Mouse (Mus musculus): ENCODE results near the gene Smim1. TPM values are rescaled to one million over a fixed set of nuclear protein-coding genes. Genes with fewer than 3 reads are reported as not detected.

Smim1 gene
- polyA plus RNA-seq, 1 experiment from 2014 or later = 326 TPM

DNA sequence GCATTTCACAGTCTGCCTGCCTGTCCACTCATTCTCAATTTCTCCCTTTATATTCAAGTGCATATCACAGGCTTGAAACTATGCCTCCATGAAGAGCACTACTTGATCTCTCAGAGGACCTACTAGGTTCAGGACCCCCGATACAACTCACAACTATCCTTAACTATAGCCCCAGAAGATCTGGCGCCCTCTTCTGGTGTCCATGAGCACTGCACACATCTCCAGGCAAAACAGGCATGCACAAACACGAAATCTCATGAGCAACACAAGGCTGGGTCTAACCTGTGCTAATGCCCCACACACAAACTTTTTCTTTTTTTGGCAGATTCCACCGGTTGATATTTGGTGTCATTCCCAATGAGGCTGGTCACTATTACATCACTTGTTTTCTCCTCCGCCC is 19.8 kb upstream of the Smim1 start:
- no peaks in the 10 kb centered on the region for H3K9me3 ChIP-seq (replicated peaks)
- no peaks in the 10 kb centered on the region for H3K4me1 ChIP-seq (replicated peaks)
- ATAC-seq (ENCODE audit: insufficient read depth) = no peak
- H3K4me3 ChIP-seq (replicated peaks) = no peak overlapping the region
- no peaks in the 10 kb centered on the region for H3K36me3 ChIP-seq (replicated peaks)
- H3K4me2 ChIP-seq = no peak overlapping the region
- WGBS (ENCODE audit: insufficient replicate concordance) = 53% methylated on average over 5 of the region's 5 CpGs
- H3K9ac ChIP-seq = no peak overlapping the region
- H3K27ac ChIP-seq (replicated peaks) = no peak overlapping the region
- peaks cover 7% of the 10 kb centered on the region; the same call in 1 of the 2 replicates for H3K27me3 ChIP-seq

DNA sequence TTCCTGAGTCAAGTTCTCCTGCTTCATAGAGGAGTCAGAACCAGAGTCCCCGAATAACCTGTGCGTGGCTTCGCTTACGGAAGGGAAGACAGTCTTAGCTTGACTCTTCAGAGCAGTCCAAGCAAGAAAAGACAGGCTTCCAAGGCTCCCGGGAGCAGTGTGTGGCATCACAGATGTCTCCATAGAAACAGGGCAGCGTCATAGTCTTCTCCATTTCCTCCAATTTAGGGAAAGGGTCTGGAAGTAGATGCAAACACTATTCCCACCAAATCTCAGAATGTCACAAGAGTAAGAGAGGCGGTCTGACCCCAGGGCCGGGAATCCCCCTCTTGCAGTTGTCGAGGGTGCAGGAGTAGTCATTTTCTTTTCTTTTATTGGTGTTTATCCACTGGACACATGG is 16.5 kb upstream of the Smim1 start, which contains the start of gene Ccdc27:
Gene Ccdc27 (minus strand): TSS at position 101 of the 400 bp plus-strand sequence.
- ATAC-seq (ENCODE audit: insufficient read depth) = no peak

DNA sequence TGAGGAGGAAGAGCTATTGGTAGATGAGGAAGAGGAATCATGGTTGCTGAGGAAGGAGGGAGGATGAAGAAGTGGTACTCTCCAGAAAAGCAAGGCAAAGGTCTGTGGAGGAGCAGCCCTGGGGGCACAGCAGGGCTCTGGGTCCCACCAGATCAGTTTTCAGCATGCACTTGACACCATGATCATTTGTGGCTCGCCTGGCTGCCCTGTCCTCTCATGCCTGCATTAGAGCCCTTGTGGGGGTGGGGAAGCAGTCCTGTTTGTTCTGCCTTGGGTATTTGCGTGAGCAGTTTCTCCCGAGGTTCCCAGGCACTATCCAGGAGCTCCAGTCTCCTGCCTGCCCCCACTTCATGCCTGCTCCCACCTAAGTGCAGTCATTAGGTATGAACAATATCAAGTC is 11.1 kb upstream of the Smim1 start:
- Histone ChIP-seq H3K9ac (no peak overlapping the region), H3K4me1 (replicated peaks) (peaks cover 16% of the 10 kb centered on the region), H3K36me3 (replicated peaks) (no peaks in the 10 kb centered on the region), H3K27ac (replicated peaks) (no peak overlapping the region), H3K4me2 (no peak overlapping the region), H3K27me3 (peaks cover 12% of the 10 kb centered on the region; the same call in 1 of the 2 replicates), H3K4me3 (replicated peaks) (no peak overlapping the region), H3K9me3 (replicated peaks) (no peaks in the 10 kb centered on the region)
- 32% methylated on average over 3 of the region's 3 CpGs for WGBS (ENCODE audit: insufficient replicate concordance)
- ATAC-seq (ENCODE audit: insufficient read depth) = no peak

More for the DNA sequence above, 16.5 kb upstream of the Smim1 start, which contains the start of gene Ccdc27:
- Histone ChIP-seq H3K27me3 (peaks cover 7% of the 10 kb centered on the region; the same call in 1 of the 2 replicates), H3K9me3 (replicated peaks) (no peaks in the 10 kb centered on the region), H3K4me3 (replicated peaks) (no peak within 1 kb of the TSS), H3K4me1 (replicated peaks) (no peaks in the 10 kb centered on the region), H3K9ac (no peak within 1 kb of the TSS), H3K4me2 (no peak within 1 kb of the TSS), H3K36me3 (replicated peaks) (no peaks in the 10 kb centered on the region), H3K27ac (replicated peaks) (no peak within 1 kb of the TSS)
- 80% methylated on average over 9 of the region's 9 CpGs for WGBS (ENCODE audit: insufficient replicate concordance)

DNA sequence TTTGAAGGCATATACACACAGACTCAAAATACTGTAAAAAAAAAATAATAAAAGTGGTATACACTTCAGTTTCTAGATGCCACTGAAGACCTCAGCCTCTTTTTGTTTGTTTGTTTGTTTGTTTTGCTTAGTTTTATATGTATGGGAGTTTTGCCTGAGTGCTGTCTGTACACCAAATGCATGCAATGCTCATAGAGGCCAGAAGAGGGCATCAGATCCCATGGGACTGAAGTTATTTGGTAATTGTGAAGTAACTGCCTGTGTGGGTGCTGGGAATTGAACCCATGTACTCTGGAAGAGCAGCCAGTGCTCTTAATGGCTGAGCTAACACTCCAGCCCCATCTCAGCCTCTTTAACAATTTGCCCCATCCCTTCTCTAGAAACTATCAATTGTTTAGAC is 2.6 kb upstream of the Smim1 start:
- Histone ChIP-seq H3K4me3 (replicated peaks) (no peak overlapping the region), H3K27ac (replicated peaks) (no peak overlapping the region), H3K9ac (no peak overlapping the region), H3K4me1 (replicated peaks) (peaks cover 61% of the 10 kb centered on the region), H3K4me2 (no peak overlapping the region), H3K9me3 (replicated peaks) (no peaks in the 10 kb centered on the region), H3K27me3 (no peaks in the 10 kb centered on the region), H3K36me3 (replicated peaks) (0 out of 2 replicates have a peak, but pooled peaks cover 6% of the 10 kb centered on the region)
- ATAC-seq (ENCODE audit: insufficient read depth) = no peak

DNA sequence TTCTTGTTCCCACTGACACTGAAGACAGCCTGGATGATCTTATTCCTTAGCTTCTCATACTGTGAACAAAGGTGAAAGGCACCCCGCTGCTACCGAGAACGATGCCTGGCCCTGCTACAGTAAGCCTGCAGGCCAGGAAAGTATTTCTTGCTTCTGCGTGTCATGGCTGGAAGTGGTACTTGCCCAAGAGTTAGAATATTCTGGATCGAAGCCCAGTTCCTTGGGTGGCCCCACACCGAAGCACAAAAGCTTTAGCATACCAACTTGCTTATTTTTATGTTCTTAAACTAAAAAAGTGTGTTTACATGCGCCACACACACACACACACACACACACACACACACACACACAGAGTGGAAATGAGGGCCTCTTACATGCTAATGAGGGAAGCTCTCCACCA is 2.0 kb upstream of the Smim1 start:
- no peak for ATAC-seq (ENCODE audit: insufficient read depth)
- Histone ChIP-seq H3K4me2 (peak overlapping the region; percentile 93), H3K27me3 (no peaks in the 10 kb centered on the region), H3K36me3 (replicated peaks) (peaks cover 11% of the 10 kb centered on the region), H3K4me1 (replicated peaks) (peaks cover 61% of the 10 kb centered on the region), H3K9me3 (replicated peaks) (no peaks in the 10 kb centered on the region), H3K27ac (replicated peaks) (0 out of 2 replicates have a peak overlapping the region, but pooled peaks have one; percentile 94), H3K9ac (no peak overlapping the region), H3K4me3 (replicated peaks) (peak overlapping the region; percentile 84; the same call in 1 of the 2 replicates)
- 84% methylated on average over 7 of the region's 7 CpGs for WGBS (ENCODE audit: insufficient replicate concordance)

DNA sequence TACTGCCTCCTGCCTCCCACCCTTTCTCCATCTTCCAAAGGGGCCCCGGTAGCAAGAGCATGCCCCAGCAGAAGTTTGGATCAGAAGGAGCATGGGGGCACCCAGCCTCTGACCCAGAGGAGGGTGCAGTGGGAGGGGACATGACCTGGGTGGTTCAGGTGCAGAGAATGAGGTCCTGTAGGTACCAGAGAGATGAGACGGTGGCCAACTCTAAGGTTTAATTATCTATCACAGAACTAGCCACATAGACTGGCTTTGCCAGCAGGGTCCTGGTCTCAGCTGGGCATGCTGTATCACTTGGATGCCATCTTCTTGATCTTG is 371 bp upstream of the Smim1 start:
- H3K36me3 ChIP-seq (replicated peaks) = peaks cover 22% of the 10 kb centered on the region
- H3K4me3 ChIP-seq (replicated peaks) = peak overlapping the region; percentile 84
- peak overlapping the region; percentile 94 for H3K27ac ChIP-seq (replicated peaks)
- no peaks in the 10 kb centered on the region for H3K9me3 ChIP-seq (replicated peaks)
- H3K4me2 ChIP-seq = peak overlapping the region; percentile 93
- no peak for ATAC-seq (ENCODE audit: insufficient read depth)
- H3K27me3 ChIP-seq = no peaks in the 10 kb centered on the region
- H3K9ac ChIP-seq = peak overlapping the region; percentile 92
- peaks cover 70% of the 10 kb centered on the region for H3K4me1 ChIP-seq (replicated peaks)
- 13% methylated on average over 2 of the region's 2 CpGs for WGBS (ENCODE audit: insufficient replicate concordance)

DNA sequence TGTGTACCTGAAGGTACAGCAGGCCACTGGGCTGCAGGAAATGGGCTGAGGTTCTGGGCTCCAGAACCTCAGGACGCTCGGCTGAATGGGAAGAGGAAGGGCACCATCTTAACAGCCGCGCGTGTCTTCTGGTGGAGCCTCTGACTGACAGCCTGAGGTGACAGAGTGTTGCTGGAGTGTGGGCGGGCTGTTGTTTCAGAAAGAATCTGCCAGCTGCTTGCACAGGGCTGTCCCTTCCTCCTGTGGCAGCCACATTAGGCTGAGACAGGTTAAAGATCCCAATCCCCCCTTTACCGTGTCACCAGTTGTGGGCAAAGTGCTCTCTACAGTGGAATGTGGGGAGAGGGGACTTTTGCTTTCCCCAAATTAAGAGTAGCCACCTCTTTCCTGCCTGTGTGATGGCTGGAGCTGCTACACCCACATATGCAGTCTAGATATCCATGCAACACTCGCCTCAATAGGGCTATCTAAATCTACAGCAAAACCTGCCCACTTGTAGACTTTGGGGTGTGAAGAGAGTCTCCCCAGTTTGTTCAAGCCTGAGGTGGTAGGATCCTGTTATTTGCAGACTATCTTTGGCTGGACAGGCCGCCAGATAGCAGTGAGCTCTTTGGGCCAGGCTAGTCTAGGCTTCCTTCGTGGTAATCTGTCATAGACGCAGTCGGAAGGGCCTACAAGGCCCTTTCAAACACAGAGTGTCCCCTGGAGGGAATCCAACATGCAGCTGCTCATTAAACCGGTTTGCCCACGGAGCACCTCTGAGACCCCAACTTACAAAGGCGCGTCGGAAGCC is 1.1 kb downstream of the Smim1 start:
- H3K4me2 ChIP-seq = peak overlapping the region; percentile 93
- 8% methylated on average over 17 of the region's 17 CpGs for WGBS (ENCODE audit: insufficient replicate concordance)
- peak overlapping the region; percentile 92 for H3K9ac ChIP-seq
- peak overlapping the region; percentile 94 for H3K27ac ChIP-seq (replicated peaks)
- no peaks in the 10 kb centered on the region for H3K9me3 ChIP-seq (replicated peaks)
- H3K27me3 ChIP-seq = no peaks in the 10 kb centered on the region
- no peak for ATAC-seq (ENCODE audit: insufficient read depth)
- H3K36me3 ChIP-seq (replicated peaks) = peaks cover 37% of the 10 kb centered on the region
- peaks cover 82% of the 10 kb centered on the region for H3K4me1 ChIP-seq (replicated peaks)
- peak overlapping the region; percentile 84 for H3K4me3 ChIP-seq (replicated peaks)

DNA sequence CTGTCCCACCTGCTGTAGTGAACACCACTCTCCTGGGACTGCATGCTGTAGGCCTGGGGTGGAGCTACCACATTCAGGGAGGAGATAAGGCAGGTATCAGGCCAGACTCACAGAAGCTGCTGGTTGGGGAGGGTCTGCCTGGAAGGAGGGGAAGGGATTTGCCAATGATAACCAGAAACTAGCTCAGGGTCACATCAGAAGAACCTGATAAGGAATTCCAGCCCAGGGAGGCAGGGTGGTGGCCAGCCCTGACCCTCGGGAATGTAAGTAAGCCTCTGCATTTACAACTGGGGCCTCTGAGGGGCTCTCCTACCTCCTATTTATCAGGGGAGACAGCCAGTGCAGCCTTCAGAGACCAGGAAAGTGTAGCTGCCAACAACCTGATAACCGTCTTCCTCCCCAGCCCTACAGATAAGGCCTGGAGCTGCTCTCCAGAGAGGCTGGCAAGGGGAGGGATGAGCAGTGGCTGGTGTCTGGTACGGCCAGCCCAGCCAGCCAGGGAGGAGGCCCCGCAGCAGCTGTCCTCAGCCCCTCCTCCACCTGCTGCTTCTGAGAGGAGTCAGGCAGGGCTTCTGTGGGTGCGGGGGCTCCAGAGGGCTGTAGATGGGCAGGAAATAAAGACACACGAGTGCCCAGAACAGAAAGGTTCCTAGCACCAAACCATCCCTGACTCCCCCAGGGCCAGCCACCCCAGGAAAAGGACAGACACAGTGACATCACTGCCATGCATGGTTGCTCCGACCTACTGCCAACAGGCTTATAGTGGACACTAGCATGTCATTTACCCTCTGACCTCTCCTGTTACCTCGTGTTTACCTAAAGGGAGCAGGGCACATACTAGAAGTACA is 2.1 kb downstream of the Smim1 start:
- Histone ChIP-seq H3K4me1 (replicated peaks) (peaks cover 83% of the 10 kb centered on the region), H3K27ac (replicated peaks) (peak overlapping the region; percentile 94), H3K27me3 (no peaks in the 10 kb centered on the region), H3K4me3 (replicated peaks) (peak overlapping the region; percentile 84), H3K36me3 (replicated peaks) (peaks cover 46% of the 10 kb centered on the region), H3K9me3 (replicated peaks) (no peaks in the 10 kb centered on the region), H3K4me2 (peak overlapping the region; percentile 93), H3K9ac (peak overlapping the region; percentile 92)
- peak; percentile 85 for ATAC-seq (ENCODE audit: insufficient read depth)
- 5% methylated on average over 8 of the region's 8 CpGs for WGBS (ENCODE audit: insufficient replicate concordance)

DNA sequence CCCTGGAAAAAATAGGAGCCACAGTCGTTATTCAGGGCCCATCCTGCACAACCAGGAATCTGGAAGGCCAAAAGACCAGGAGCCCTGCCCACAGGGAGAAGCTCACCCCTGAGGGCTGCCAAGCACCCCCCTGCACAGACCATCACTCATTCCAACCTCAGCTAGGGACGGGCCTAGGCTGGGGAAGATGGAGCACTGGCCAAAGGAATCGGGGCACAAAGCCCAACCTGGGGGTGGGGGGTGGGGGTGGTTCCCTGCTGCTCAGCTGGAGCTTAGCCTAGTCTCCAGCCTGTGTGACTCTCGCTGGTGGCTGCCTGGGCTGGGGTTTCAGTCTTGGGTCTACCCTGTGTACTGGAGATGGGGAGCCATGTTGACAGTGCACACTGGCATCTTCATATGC is 3.2 kb downstream of the Smim1 start:
- no peaks in the 10 kb centered on the region for H3K9me3 ChIP-seq (replicated peaks)
- peaks cover 77% of the 10 kb centered on the region for H3K4me1 ChIP-seq (replicated peaks)
- H3K36me3 ChIP-seq (replicated peaks) = peaks cover 57% of the 10 kb centered on the region
- 46% methylated on average over 4 of the region's 4 CpGs for WGBS (ENCODE audit: insufficient replicate concordance)
- no peak for ATAC-seq (ENCODE audit: insufficient read depth)
- peak overlapping the region; percentile 84 for H3K4me3 ChIP-seq (replicated peaks)
- no peaks in the 10 kb centered on the region for H3K27me3 ChIP-seq
- H3K27ac ChIP-seq (replicated peaks) = peak overlapping the region; percentile 94
- H3K4me2 ChIP-seq = peak overlapping the region; percentile 93
- H3K9ac ChIP-seq = peak overlapping the region; percentile 92

DNA sequence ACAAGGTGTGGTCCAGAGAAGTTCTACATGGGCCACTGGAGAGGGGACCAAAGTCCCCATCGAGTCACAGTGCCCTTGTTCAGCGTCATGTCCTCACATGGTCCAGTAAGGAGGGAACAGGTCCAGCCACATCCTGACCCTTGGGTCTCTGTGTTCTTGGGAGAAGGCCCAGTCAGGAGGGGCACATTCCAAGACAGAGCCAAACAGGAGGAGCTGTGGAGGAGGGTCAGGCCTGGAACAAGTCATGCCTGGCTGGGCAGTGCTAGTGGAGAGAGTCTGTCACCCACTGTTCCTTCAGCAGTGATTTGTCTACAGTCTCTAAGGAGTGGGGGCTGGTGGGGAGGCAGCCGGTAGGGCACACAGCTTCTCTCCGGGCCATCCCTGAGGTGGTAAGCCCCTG is 3.6 kb downstream of the Smim1 start:
- peak overlapping the region; percentile 94 for H3K27ac ChIP-seq (replicated peaks)
- peak overlapping the region; percentile 92 for H3K9ac ChIP-seq
- peaks cover 72% of the 10 kb centered on the region for H3K4me1 ChIP-seq (replicated peaks)
- 81% methylated on average over 4 of the region's 4 CpGs for WGBS (ENCODE audit: insufficient replicate concordance)
- no peaks in the 10 kb centered on the region for H3K27me3 ChIP-seq
- no peak for ATAC-seq (ENCODE audit: insufficient read depth)
- H3K4me3 ChIP-seq (replicated peaks) = peak overlapping the region; percentile 84
- peaks cover 62% of the 10 kb centered on the region for H3K36me3 ChIP-seq (replicated peaks)
- peak overlapping the region; percentile 93 for H3K4me2 ChIP-seq
- H3K9me3 ChIP-seq (replicated peaks) = no peaks in the 10 kb centered on the region

DNA sequence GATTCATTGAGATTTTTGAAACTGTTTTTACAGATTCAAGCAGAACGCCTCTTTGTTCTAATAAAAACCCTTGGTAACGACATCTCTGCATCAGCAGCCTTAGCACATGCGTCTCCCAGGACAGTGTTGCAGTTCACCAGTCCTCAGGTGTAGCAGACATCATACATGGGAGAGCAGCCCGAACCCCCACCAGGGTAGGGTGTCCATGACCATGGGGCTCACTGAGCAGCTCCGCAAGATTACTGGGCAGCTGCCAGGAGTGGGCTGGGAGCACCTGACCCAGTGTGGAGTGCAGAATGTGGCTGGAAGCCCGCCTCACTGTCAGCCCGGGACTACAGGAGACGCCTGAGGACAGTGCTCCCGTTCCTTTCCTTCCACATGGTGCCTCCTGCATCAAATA is 4.6 kb downstream of the Smim1 start:
- H3K9me3 ChIP-seq (replicated peaks) = no peaks in the 10 kb centered on the region
- H3K9ac ChIP-seq = no peak overlapping the region
- peaks cover 72% of the 10 kb centered on the region for H3K36me3 ChIP-seq (replicated peaks)
- 72% methylated on average over 9 of the region's 9 CpGs for WGBS (ENCODE audit: insufficient replicate concordance)
- H3K27ac ChIP-seq (replicated peaks) = peak overlapping the region; percentile 94
- ATAC-seq (ENCODE audit: insufficient read depth) = no peak
- no peaks in the 10 kb centered on the region for H3K27me3 ChIP-seq
- H3K4me1 ChIP-seq (replicated peaks) = peaks cover 62% of the 10 kb centered on the region
- H3K4me2 ChIP-seq = no peak overlapping the region
- no peak overlapping the region for H3K4me3 ChIP-seq (replicated peaks)
